Mouse (Mus musculus) liver, adult 2 months (tissue): ENCODE data around the gene H60b. TPM values are rescaled to one million over a fixed set of nuclear protein-coding genes. Genes with fewer than 3 reads are reported as not detected.
"Not testable (repeated sequence)": the region's sequence is repeated elsewhere in the genome, so short reads cannot be mapped to it uniquely, and the experiment has no call there.

ENCODE experiments used
- DNase-seq: peaks from one replicate; pipeline ENCODE4 v3.0.0-alpha.2; 2011; ENCODE audit warnings: low read depth, low spot score; ENCODE audit errors: extremely low read depth
- H3K27ac ChIP-seq: fragments of 200-500 bp; replicated peaks from 2 replicates; pipeline ENCODE4 v1.5.1; 2012; ENCODE audit warnings: low read depth, mild to moderate bottlenecking, control low read depth, inconsistent platforms, low read length; ENCODE audit not compliant: insufficient read depth
- H3K27me3 ChIP-seq: fragments of 200-500 bp; 2 replicates; pipeline ENCODE4 v1.6.1; 2012; ENCODE audit warnings: mild to moderate bottlenecking, moderate library complexity, low read length, inconsistent platforms; ENCODE audit not compliant: control insufficient read depth, insufficient read depth
- H3K36me3 ChIP-seq: fragments of 200-500 bp; 2 replicates; pipeline ENCODE4 v1.6.1; 2012; ENCODE audit warnings: low read length, inconsistent platforms; ENCODE audit not compliant: control insufficient read depth, insufficient read depth
- H3K4me1 ChIP-seq: fragments of 200-500 bp; 2 replicates; pipeline ENCODE4 v1.6.1; 2011; ENCODE audit warnings: low read length; ENCODE audit not compliant: control insufficient read depth, insufficient read depth
- H3K4me3 ChIP-seq: fragments of 200-500 bp; 2 replicates; pipeline ENCODE4 v1.5.1; 2011; ENCODE audit warnings: low read depth, mild to moderate bottlenecking, control low read depth, low read length, moderate library complexity; ENCODE audit not compliant: insufficient read depth
- H3K79me2 ChIP-seq: fragments of 200-500 bp; 2 replicates; pipeline ENCODE4 v1.6.1; 2012; ENCODE audit warnings: inconsistent platforms, mild to moderate bottlenecking, low read length, moderate library complexity; ENCODE audit not compliant: control insufficient read depth, insufficient read depth
- H3K9ac ChIP-seq: fragments of 200-500 bp; 2 replicates; pipeline ENCODE4 v1.6.1; 2012; ENCODE audit warnings: low read depth, mild to moderate bottlenecking, control low read depth, inconsistent platforms, low read length
- CTCF ChIP-seq: fragments of 200-500 bp; IDR thresholded peaks from 2 replicates; pipeline ENCODE4 v1.5.1; 2011; ENCODE audit warnings: low read depth, low read length, control low read depth
- POLR2A ChIP-seq: fragments of 200-500 bp; IDR thresholded peaks from 2 replicates; pipeline ENCODE4 v1.6.1; 2011; ENCODE audit warnings: low read length, control low read depth; ENCODE audit not compliant: insufficient read depth; ENCODE audit errors: extremely low read depth
- WGBS: fragments of 180-500 bp; shearing (Covaris S2); methylation state at CpG from one replicate; pipeline ENCODE4 v1.1.7; 2018; 5-methylcytosine and 5-hydroxymethylcytosine counted together
- polyA plus RNA-seq: library from polyadenylated mRNA; depleted of rRNA; stranded (reverse); fragments of >200 nt; gene quantifications from 2 replicates; pipeline ENCODE4 v1.2.3, GENCODE M21; 2012
- total RNA-seq: library from RNA; depleted of rRNA; stranded (reverse); fragments of >200 nt; gene quantifications from 2 replicates; pipeline ENCODE4 v1.2.3, GENCODE M21; 2014

Gene H60b
- total and polyA plus RNA-seq, 2 experiments = 0.09 TPM; not detected in 1

GRCm38 (mm10) chr10:22273684-22274305 lies 115.4 kb downstream of the H60b start:
- H3K9ac ChIP-seq = no peak overlapping the region
- no peaks in the 10 kb centered on the region for H3K4me1 ChIP-seq

GRCm38 (mm10) chr10:22274445-22275057 lies 116.2 kb downstream of the H60b start:
- no peak overlapping the region for H3K27ac ChIP-seq
- no peak for DNase-seq
- H3K9ac ChIP-seq = no peak overlapping the region
- no peaks in the 10 kb centered on the region for H3K79me2 ChIP-seq
- H3K4me3 ChIP-seq = no peak overlapping the region
- 15% methylated on average over 19 of the region's 19 CpGs for WGBS
- H3K36me3 ChIP-seq = no peaks in the 10 kb centered on the region
- peaks cover 6% of the 10 kb centered on the region; the same call in 1 of the 2 replicates for H3K27me3 ChIP-seq
- TF ChIP-seq CTCF = no peak
- no peak for TF ChIP-seq POLR2A
- H3K4me1 ChIP-seq = no peaks in the 10 kb centered on the region

More at GRCm38 (mm10) chr10:22273684-22274305, 115.4 kb downstream of the H60b start:
- peak overlapping the region; percentile 21; the same call in 1 of the 2 replicates for H3K4me3 ChIP-seq
- TF ChIP-seq POLR2A (no peak), CTCF (no peak)
- H3K27me3 ChIP-seq = peaks cover 6% of the 10 kb centered on the region; the same call in 1 of the 2 replicates
- no peak overlapping the region for H3K27ac ChIP-seq
- no peak for DNase-seq
- H3K36me3 ChIP-seq = no peaks in the 10 kb centered on the region
- 3% methylated on average over 41 of the region's 41 CpGs for WGBS
- H3K79me2 ChIP-seq = no peaks in the 10 kb centered on the region

GRCm38 (mm10) chr10:22278468-22278867 lies 120.1 kb downstream of the H60b start:
- not testable (repeated sequence) for H3K27me3 ChIP-seq, H3K4me3 ChIP-seq, H3K4me1 ChIP-seq, DNase-seq, H3K27ac ChIP-seq, H3K36me3 ChIP-seq, H3K79me2 ChIP-seq, H3K9ac ChIP-seq
- 85% methylated on average over 2 of the region's 2 CpGs for WGBS

- Histone ChIP-seq H3K9ac (no peak overlapping the region), H3K36me3 (no peaks in the 10 kb centered on the region), H3K79me2 (no peaks in the 10 kb centered on the region), H3K27me3 (no peaks in the 10 kb centered on the region), H3K27ac (no peak overlapping the region), H3K4me1 (no peaks in the 10 kb centered on the region), H3K4me3 (no peak overlapping the region)
- no peak for TF ChIP-seq POLR2A
- TF ChIP-seq CTCF = no peak
- DNase-seq = no peak
- WGBS = 46% methylated on average over 6 of the region's 6 CpGs
These were observed 124.4 kb downstream of the H60b start for GRCm38 (mm10) chr10:22282816-22283215.

GRCm38 (mm10) chr10:22295676-22296075 lies 137.3 kb downstream of the H60b start:
- WGBS = 8% methylated on average over 1 of the region's 1 CpGs
- H3K27me3 ChIP-seq = no peaks in the 10 kb centered on the region
- no peak for DNase-seq
- no peak overlapping the region for H3K4me3 ChIP-seq
- H3K36me3 ChIP-seq = no peaks in the 10 kb centered on the region
- no peak overlapping the region for H3K9ac ChIP-seq
- no peak for TF ChIP-seq POLR2A
- no peak for TF ChIP-seq CTCF
- no peaks in the 10 kb centered on the region for H3K79me2 ChIP-seq
- H3K4me1 ChIP-seq = no peaks in the 10 kb centered on the region
- no peak overlapping the region for H3K27ac ChIP-seq

- TF ChIP-seq CTCF (no peak), POLR2A (no peak)
- H3K27ac ChIP-seq = no peak overlapping the region
- 72% methylated on average over 5 of the region's 5 CpGs for WGBS
These were observed 138.8 kb downstream of the H60b start for GRCm38 (mm10) chr10:22297033-22297762.

More at GRCm38 (mm10) chr10:22297033-22297762, 138.8 kb downstream of the H60b start:
- Histone ChIP-seq H3K36me3 (no peaks in the 10 kb centered on the region), H3K4me1 (no peaks in the 10 kb centered on the region), H3K27me3 (no peaks in the 10 kb centered on the region), H3K79me2 (no peaks in the 10 kb centered on the region), H3K4me3 (no peak overlapping the region), H3K9ac (no peak overlapping the region)
- no peak for DNase-seq
